Mouse (Mus musculus): Measurements from ENCODE around the gene Pla2r1. TPM values are rescaled to one million over a fixed set of nuclear protein-coding genes. Genes with fewer than 3 reads are reported as not detected.

The Pla2r1 gene
- total and polyA plus RNA-seq, 3 experiments: 0.66 TPM; not detected in 2

GRCm38 (mm10) chr2:60375608-60376107, 177.4 kb downstream of the Pla2r1 start:
- Histone ChIP-seq H3K36me3 (replicated peaks) (peaks cover 8% of the 10 kb centered on the region), H3K4me1 (ENCODE audit: insufficient read depth, low read depth, low read length) (no peaks in the 10 kb centered on the region), H3K4me3 (ENCODE audit: low read depth, low read length) (no peak overlapping the region), H3K27me3 (ENCODE audit: insufficient read depth, low read length) (no peaks in the 10 kb centered on the region), H3K9me3 (replicated peaks) (no peaks in the 10 kb centered on the region)
- DNase-seq (ENCODE audit: low spot score) (no peak), ATAC-seq (ENCODE audit: extremely low read depth, insufficient number of reproducible peaks, low FRiP score, poor library complexity, severe bottlenecking) (no peak)
- TF ChIP-seq GATA2 (IDR thresholded peaks at IDR 0.05; ENCODE audit: borderline replicate concordance, low read depth, low read length): no peak
- no peak for TF ChIP-seq TAL1 (conservative IDR thresholded peaks at IDR 0.05; ENCODE audit: low read depth, low read length)
- TF ChIP-seq POLR2AphosphoS5 (IDR thresholded peaks at IDR 0.05; ENCODE audit: insufficient replicate concordance, low read depth, low read length): no peak
- no peak for TF ChIP-seq CTCF (IDR thresholded peaks at IDR 0.05; ENCODE audit: low read depth, low read length)
- TF ChIP-seq GATA1 (IDR thresholded peaks at IDR 0.05; ENCODE audit: borderline replicate concordance, low read length): no peak

DNA sequence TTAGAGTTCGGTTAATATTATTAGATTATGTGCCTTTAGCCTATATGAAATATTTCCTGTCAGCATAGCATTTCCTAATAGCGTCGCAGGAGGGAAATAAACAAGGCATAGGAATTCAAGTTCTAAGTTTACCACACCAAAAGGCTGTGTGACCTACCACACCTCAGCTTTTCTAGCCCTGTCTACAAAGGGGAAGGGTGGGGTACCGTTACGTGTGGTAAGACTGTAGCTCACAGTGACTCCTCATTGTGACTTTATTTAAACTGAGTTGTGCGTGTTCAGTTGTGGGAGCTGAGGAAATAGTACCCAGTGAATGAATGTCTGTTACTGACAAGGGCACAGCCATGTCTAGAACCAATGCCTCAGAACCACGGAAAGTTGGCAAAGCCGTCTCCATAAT, 178.0 kb downstream of the Pla2r1 start:
- no peaks in the 10 kb centered on the region for H3K27me3 ChIP-seq (ENCODE audit: insufficient read depth, low read length)
- peaks cover 8% of the 10 kb centered on the region for H3K36me3 ChIP-seq (replicated peaks)
- ATAC-seq (ENCODE audit: extremely low read depth, insufficient number of reproducible peaks, low FRiP score, poor library complexity, severe bottlenecking) (no peak), DNase-seq (ENCODE audit: low spot score) (no peak)
- H3K4me1 ChIP-seq (ENCODE audit: insufficient read depth, low read depth, low read length): no peaks in the 10 kb centered on the region
- H3K9me3 ChIP-seq (replicated peaks): no peaks in the 10 kb centered on the region
- H3K4me3 ChIP-seq (ENCODE audit: low read depth, low read length): no peak overlapping the region
- TF ChIP-seq POLR2AphosphoS5 (IDR thresholded peaks at IDR 0.05; ENCODE audit: insufficient replicate concordance, low read depth, low read length) (no peak), TAL1 (conservative IDR thresholded peaks at IDR 0.05; ENCODE audit: low read depth, low read length) (no peak), GATA1 (IDR thresholded peaks at IDR 0.05; ENCODE audit: borderline replicate concordance, low read length) (no peak), CTCF (IDR thresholded peaks at IDR 0.05; ENCODE audit: low read depth, low read length) (no peak), GATA2 (IDR thresholded peaks at IDR 0.05; ENCODE audit: borderline replicate concordance, low read depth, low read length) (no peak)

GRCm38 (mm10) chr2:60370188-60370587, 182.9 kb downstream of the Pla2r1 start:
- ATAC-seq (ENCODE audit: extremely low read depth, insufficient number of reproducible peaks, low FRiP score, poor library complexity, severe bottlenecking) (no peak), DNase-seq (ENCODE audit: low spot score) (no peak)
- no peaks in the 10 kb centered on the region for H3K9me3 ChIP-seq (replicated peaks)
- H3K36me3 ChIP-seq (replicated peaks): peaks cover 1% of the 10 kb centered on the region
- no peak overlapping the region for H3K4me3 ChIP-seq (ENCODE audit: low read depth, low read length)
- TF ChIP-seq GATA2 (IDR thresholded peaks at IDR 0.05; ENCODE audit: borderline replicate concordance, low read depth, low read length) (no peak), TAL1 (conservative IDR thresholded peaks at IDR 0.05; ENCODE audit: low read depth, low read length) (no peak), POLR2AphosphoS5 (IDR thresholded peaks at IDR 0.05; ENCODE audit: insufficient replicate concordance, low read depth, low read length) (no peak), CTCF (IDR thresholded peaks at IDR 0.05; ENCODE audit: low read depth, low read length) (no peak), GATA1 (IDR thresholded peaks at IDR 0.05; ENCODE audit: borderline replicate concordance, low read length) (no peak)
- H3K27me3 ChIP-seq (ENCODE audit: insufficient read depth, low read length): no peaks in the 10 kb centered on the region
- peaks cover 3% of the 10 kb centered on the region for H3K4me1 ChIP-seq (ENCODE audit: insufficient read depth, low read depth, low read length)

- no peaks in the 10 kb centered on the region for H3K27me3 ChIP-seq (ENCODE audit: insufficient read depth, low read length)
- no peaks in the 10 kb centered on the region for H3K36me3 ChIP-seq (replicated peaks)
- no peak overlapping the region for H3K4me3 ChIP-seq (ENCODE audit: low read depth, low read length)
- DNase-seq (ENCODE audit: low spot score) (no peak), ATAC-seq (ENCODE audit: extremely low read depth, insufficient number of reproducible peaks, low FRiP score, poor library complexity, severe bottlenecking) (no peak)
- peaks cover 3% of the 10 kb centered on the region for H3K4me1 ChIP-seq (ENCODE audit: insufficient read depth, low read depth, low read length)
- H3K9me3 ChIP-seq (replicated peaks): no peaks in the 10 kb centered on the region
- TF ChIP-seq POLR2AphosphoS5 (IDR thresholded peaks at IDR 0.05; ENCODE audit: insufficient replicate concordance, low read depth, low read length) (no peak), GATA2 (IDR thresholded peaks at IDR 0.05; ENCODE audit: borderline replicate concordance, low read depth, low read length) (no peak), TAL1 (conservative IDR thresholded peaks at IDR 0.05; ENCODE audit: low read depth, low read length) (no peak)
Measured at GRCm38 (mm10) chr2:60369454-60369853, 183.7 kb downstream of the Pla2r1 start.

- DNase-seq (ENCODE audit: low spot score): no peak
- no peak overlapping the region for H3K4me3 ChIP-seq (ENCODE audit: low read depth, low read length)
- peaks cover 3% of the 10 kb centered on the region for H3K36me3 ChIP-seq (replicated peaks)
- H3K4me1 ChIP-seq (ENCODE audit: insufficient read depth, low read depth, low read length): peaks cover 3% of the 10 kb centered on the region
- no peaks in the 10 kb centered on the region for H3K9me3 ChIP-seq (replicated peaks)
- no peaks in the 10 kb centered on the region for H3K27me3 ChIP-seq (ENCODE audit: insufficient read depth, low read length)
- no peak for ATAC-seq (ENCODE audit: extremely low read depth, insufficient number of reproducible peaks, low FRiP score, poor library complexity, severe bottlenecking)
- no peak for TF ChIP-seq TAL1 (conservative IDR thresholded peaks at IDR 0.05; ENCODE audit: low read depth, low read length)
- TF ChIP-seq CTCF (IDR thresholded peaks at IDR 0.05; ENCODE audit: low read depth, low read length): no peak
- TF ChIP-seq GATA1 (IDR thresholded peaks at IDR 0.05; ENCODE audit: borderline replicate concordance, low read length): no peak
- TF ChIP-seq POLR2AphosphoS5 (IDR thresholded peaks at IDR 0.05; ENCODE audit: insufficient replicate concordance, low read depth, low read length): no peak
- TF ChIP-seq GATA2 (IDR thresholded peaks at IDR 0.05; ENCODE audit: borderline replicate concordance, low read depth, low read length): no peak
Measured at GRCm38 (mm10) chr2:60367871-60368270, 185.2 kb downstream of the Pla2r1 start.

Other genes starting within 250 kb of the Pla2r1 start
- 16.0 and 16.3 TPM in 2 replicates for gene Ly75, start 170.0 kb downstream of the Pla2r1 start, total RNA-seq (2014; fragmentation: Nextera tagmentation)
- gene Ly75, start 170.0 kb downstream of the Pla2r1 start, total RNA-seq (2017): 11.8 and 12.5 TPM in 2 replicates
- gene Ly75, start 170.0 kb downstream of the Pla2r1 start, polyA plus RNA-seq (2012): 0.15 and 0.19 TPM in 2 replicates
- gene Itgb6, start 169.3 kb upstream of the Pla2r1 start, total RNA-seq (2014; fragmentation: Nextera tagmentation): not detected in 2 replicates
- 0.38 TPM in 1 of 2 replicates, not detected in the other for gene Itgb6, start 169.3 kb upstream of the Pla2r1 start, total RNA-seq (2017)
- gene Itgb6, start 169.3 kb upstream of the Pla2r1 start, polyA plus RNA-seq (2012): not detected in 2 replicates